Mouse (Mus musculus): ENCODE data around the gene Tex13b.
A peak's percentile ranks its signal among the peaks of the same experiment; 100 is the strongest.
"Not testable (repeated sequence)": the region's sequence is repeated elsewhere in the genome, so short reads cannot be mapped to it uniquely, and the experiment has no call there.

The Tex13b gene

GRCm38 (mm10) chrX:140813312-140814006, at the start of gene Tex13b:
Tex13b (minus strand) TSS chrX:140813433.
- DNase-seq (ENCODE audit: low read depth): no peak

- no peak for DNase-seq (ENCODE audit: low read depth)
Observed at GRCm38 (mm10) chrX:140862760-140863159, 49.5 kb upstream of the Tex13b start.

- peak; percentile 1 for DNase-seq (ENCODE audit: low read depth)
Observed at GRCm38 (mm10) chrX:140857445-140857844, 44.2 kb upstream of the Tex13b start.

GRCm38 (mm10) chrX:140857040-140857439, 43.8 kb upstream of the Tex13b start:
- not testable (repeated sequence) for DNase-seq (ENCODE audit: low read depth)

GRCm38 (mm10) chrX:140854561-140854960, 41.3 kb upstream of the Tex13b start:
- no peak for DNase-seq (ENCODE audit: low read depth)

- peak; percentile 4 for DNase-seq (ENCODE audit: low read depth)
Observed at GRCm38 (mm10) chrX:140845401-140845800, 32.2 kb upstream of the Tex13b start.

GRCm38 (mm10) chrX:140839887-140840286, 26.7 kb upstream of the Tex13b start:
- no peak for DNase-seq (ENCODE audit: low read depth)

GRCm38 (mm10) chrX:140838077-140838476, 24.8 kb upstream of the Tex13b start:
- DNase-seq (ENCODE audit: low read depth): no peak

GRCm38 (mm10) chrX:140831706-140832105, 18.5 kb upstream of the Tex13b start:
- no peak for DNase-seq (ENCODE audit: low read depth)

GRCm38 (mm10) chrX:140822295-140822694, 9.1 kb upstream of the Tex13b start:
- no peak for DNase-seq (ENCODE audit: low read depth)

- no peak for DNase-seq (ENCODE audit: low read depth)
Observed at GRCm38 (mm10) chrX:140805340-140805739, 7.9 kb downstream of the Tex13b start.

- no peak for DNase-seq (ENCODE audit: low read depth)
Observed at GRCm38 (mm10) chrX:140769794-140770193, 43.4 kb downstream of the Tex13b start.
